Mouse (Mus musculus) spleen, postnatal 36 days (tissue): ENCODE measurements around the gene Elovl6.

Experiments used
- DNase-seq, 2 experiments: peaks; one replicate each; pipeline ENCODE4 v3.0.0; 2022; ENCODE audit warnings: low spot score in 2 of 2, mixed read lengths in 1 of 2

The Elovl6 gene

GRCm38 (mm10) chr3:129646781-129647180 is 114.6 kb downstream of the Elovl6 start:
- no peak for DNase-seq

GRCm38 (mm10) chr3:129647312-129647711 is 115.2 kb downstream of the Elovl6 start:
- DNase-seq, result no peak

- no peak for DNase-seq
These were observed 116.4 kb downstream of the Elovl6 start for GRCm38 (mm10) chr3:129648598-129648997.

GRCm38 (mm10) chr3:129649586-129650292 is 117.6 kb downstream of the Elovl6 start:
- DNase-seq, result no peak

- no peak for DNase-seq
These were observed 118.1 kb downstream of the Elovl6 start for GRCm38 (mm10) chr3:129650293-129650612.

GRCm38 (mm10) chr3:129650931-129651330 is 118.8 kb downstream of the Elovl6 start:
- no peak for DNase-seq

GRCm38 (mm10) chr3:129651765-129652164 is 119.6 kb downstream of the Elovl6 start:
- no peak for DNase-seq

- no peak for DNase-seq
These were observed 120.3 kb downstream of the Elovl6 start for GRCm38 (mm10) chr3:129652476-129652875.

GRCm38 (mm10) chr3:129656540-129656939 is 124.4 kb downstream of the Elovl6 start:
- no peak for DNase-seq

GRCm38 (mm10) chr3:129657222-129657621 is 125.1 kb downstream of the Elovl6 start:
- no peak for DNase-seq

GRCm38 (mm10) chr3:129657775-129658174 is 125.6 kb downstream of the Elovl6 start:
- DNase-seq, result no peak

GRCm38 (mm10) chr3:129658776-129659175 is 126.6 kb downstream of the Elovl6 start:
- DNase-seq, result peak; percentile 32

- DNase-seq, result no peak
These were observed 131.8 kb downstream of the Elovl6 start for GRCm38 (mm10) chr3:129663906-129664305.

GRCm38 (mm10) chr3:129675923-129676322 is 143.8 kb downstream of the Elovl6 start:
- no peak for DNase-seq

GRCm38 (mm10) chr3:129680258-129680657 is 148.1 kb downstream of the Elovl6 start:
- DNase-seq, result no peak

GRCm38 (mm10) chr3:129681841-129682240 is 149.7 kb downstream of the Elovl6 start:
- DNase-seq, result no peak

- DNase-seq, result no peak
These were observed 150.2 kb downstream of the Elovl6 start for GRCm38 (mm10) chr3:129682389-129682788.

- DNase-seq, result no peak
These were observed 151.0 kb downstream of the Elovl6 start for GRCm38 (mm10) chr3:129683060-129683679.

GRCm38 (mm10) chr3:129686196-129686595 is 154.0 kb downstream of the Elovl6 start:
- DNase-seq, result no peak

- peak; percentile 28 to 42 for DNase-seq
These were observed 154.7 kb downstream of the Elovl6 start for GRCm38 (mm10) chr3:129686698-129687333.

- no peak for DNase-seq
These were observed 155.3 kb downstream of the Elovl6 start for GRCm38 (mm10) chr3:129687429-129687828.
